19 mouse cellular contexts compared by ENCODE assay signal in genomic region chr2:148159028-148159600, GRCm38 (mm10).
DNase-seq lines count a peak whose midpoint lies in the region; ATAC-seq and TF ChIP-seq lines count a peak whose summit lies in the region.
"Had no signal": no experiment of that assay in that cellular context is flagged by ENCODE, and none has a peak within 500 bp of the region (broad histone marks: within the 10 kb centered on the region; RNA-seq: fewer than 3 reads in every experiment).

No protein-coding gene starts in this region.

- 0 out of 2 replicates have a peak, but pooled peaks cover 3% of the 10 kb centered on the region for H3K4me1 ChIP-seq in limb, embryonic 13.5 days
- H3K4me1 ChIP-seq in limb, embryonic 10.5 days, result no peaks in the 10 kb centered on the region
- H3K4me1 ChIP-seq in kidney, postnatal 0 days (replicated peaks; ENCODE audit: insufficient read depth, low read length), result no peaks in the 10 kb centered on the region
- H3K4me1 ChIP-seq: limb, embryonic 15.5 days; liver, embryonic 15.5 days; midbrain, embryonic 13.5 days; neural tube, embryonic 12.5 days had no signal

- no peaks in the 10 kb centered on the region for H3K36me3 ChIP-seq in limb, embryonic 13.5 days
- H3K36me3 ChIP-seq in limb, embryonic 10.5 days, result no peaks in the 10 kb centered on the region
- no peaks in the 10 kb centered on the region for H3K36me3 ChIP-seq in kidney, postnatal 0 days (ENCODE audit: insufficient read depth, low read length)
- H3K36me3 ChIP-seq: forebrain, embryonic 12.5 days; limb, embryonic 15.5 days; liver, embryonic 15.5 days; midbrain, embryonic 13.5 days; neural tube, embryonic 12.5 days had no signal

- H3K27me3 ChIP-seq in limb, embryonic 13.5 days, result no peaks in the 10 kb centered on the region
- no peaks in the 10 kb centered on the region for H3K27me3 ChIP-seq in limb, embryonic 10.5 days (ENCODE audit: low read depth, poor library complexity, severe bottlenecking)
- no peaks in the 10 kb centered on the region for H3K27me3 ChIP-seq in kidney, postnatal 0 days (ENCODE audit: insufficient read depth, low read length)
- H3K27me3 ChIP-seq: forebrain, embryonic 12.5 days; limb, embryonic 15.5 days; liver, embryonic 15.5 days; midbrain, embryonic 13.5 days; neural tube, embryonic 12.5 days had no signal

- H3K4me3 ChIP-seq in limb, embryonic 13.5 days, result no peak overlapping the region
- H3K4me3 ChIP-seq in limb, embryonic 10.5 days, result no peak overlapping the region
- H3K4me3 ChIP-seq in kidney, postnatal 0 days (replicated peaks; ENCODE audit: low read depth, low read length), result no peak overlapping the region
- H3K4me3 ChIP-seq: forebrain, embryonic 12.5 days; limb, embryonic 15.5 days; liver, embryonic 15.5 days; midbrain, embryonic 13.5 days; neural tube, embryonic 12.5 days had no signal

- no peak overlapping the region for H3K4me2 ChIP-seq in limb, embryonic 13.5 days (replicated peaks)
- no peak overlapping the region for H3K4me2 ChIP-seq in kidney, postnatal 0 days (ENCODE audit: low read length)
- H3K4me2 ChIP-seq: forebrain, embryonic 12.5 days; limb, embryonic 15.5 days; liver, embryonic 15.5 days; midbrain, embryonic 13.5 days; neural tube, embryonic 12.5 days had no signal

- H3K9me3 ChIP-seq in limb, embryonic 13.5 days, result no peaks in the 10 kb centered on the region
- H3K9me3 ChIP-seq in limb, embryonic 10.5 days (replicated peaks), result no peaks in the 10 kb centered on the region
- no peaks in the 10 kb centered on the region for H3K9me3 ChIP-seq in kidney, postnatal 0 days (replicated peaks; ENCODE audit: low read length)
- H3K9me3 ChIP-seq: forebrain, embryonic 12.5 days; limb, embryonic 15.5 days; liver, embryonic 15.5 days; midbrain, embryonic 13.5 days; neural tube, embryonic 12.5 days had no signal

- intact Hi-C loops in gastrocnemius, postnatal 14 days (cut with DNase I; ENCODE audit: low total_unique reads), result no loop called here
- intact Hi-C loops in gastrocnemius, postnatal 36 days (cut with DNase I), result no loop called here

- H3K9ac ChIP-seq in limb, embryonic 13.5 days, result no peak overlapping the region
- H3K9ac ChIP-seq in kidney, postnatal 0 days (ENCODE audit: low read depth, low read length), result no peak overlapping the region
- H3K9ac ChIP-seq: forebrain, embryonic 12.5 days; limb, embryonic 15.5 days; liver, embryonic 15.5 days; midbrain, embryonic 13.5 days; neural tube, embryonic 12.5 days had no signal

- no peak for TF ChIP-seq CTCF in kidney, postnatal 0 days (IDR thresholded peaks at IDR 0.05; ENCODE audit: low read depth)

- peak; percentile 24; the same call in 1 of the 2 replicates for ATAC-seq in limb, embryonic 13.5 days (ENCODE audit: low FRiP score, low read depth)
- ATAC-seq in kidney, postnatal 0 days (replicated peaks; ENCODE audit: low FRiP score, low read depth), result no peak
- ATAC-seq: lung, postnatal 0 days; midbrain, embryonic 13.5 days had no signal

- peak; percentile 19 for DNase-seq in gastrocnemius, postnatal 14 days
- DNase-seq in gastrocnemius, postnatal 36 days, result no peak
- no peak for DNase-seq in limb, embryonic 10.5 days (ENCODE audit: low spot score)
- DNase-seq in kidney, postnatal 0 days (ENCODE audit: low spot score), result peak; percentile 72
- peak; percentile 11 for DNase-seq in ovary, postnatal 36 days (ENCODE audit: low spot score)
- no peak for DNase-seq in gastrocnemius, adult 8-10 months (ENCODE audit: low spot score in 2 of 2)
- no peak for DNase-seq in embryo, embryonic 11 days
- DNase-seq: cerebellum, postnatal 10 days; gastrocnemius, postnatal 10 days; layer of hippocampus, adult 9-11 months; right cerebral cortex, postnatal 14 days; thymus, adult 2 months had no signal

- 52% methylated on average over 8 of the region's 8 CpGs for WGBS in limb, embryonic 13.5 days
- 76% methylated on average over 8 of the region's 8 CpGs for WGBS in limb, embryonic 10.5 days
- WGBS in kidney, postnatal 0 days, result 47% methylated on average over 8 of the region's 8 CpGs

- no peak overlapping the region for H3K27ac ChIP-seq in limb, embryonic 13.5 days
- H3K27ac ChIP-seq in limb, embryonic 10.5 days, result no peak overlapping the region
- H3K27ac ChIP-seq in kidney, postnatal 0 days, result no peak overlapping the region
- H3K27ac ChIP-seq: forebrain, embryonic 12.5 days; limb, embryonic 15.5 days; liver, embryonic 15.5 days; midbrain, embryonic 13.5 days; neural tube, embryonic 12.5 days had no signal

Comparison
In these comparisons a context has a peak if more than half of its experiments do, and no peak if none do; other contexts are left out.
1. DNase-seq: peak in gastrocnemius, postnatal 14 days (single experiment), kidney, postnatal 0 days (single experiment) and ovary, postnatal 36 days (single experiment); none in gastrocnemius, postnatal 36 days (0 of 2), limb, embryonic 10.5 days (single experiment), gastrocnemius, adult 8-10 months (0 of 2) and embryo, embryonic 11 days (single experiment).